Mouse (Mus musculus) lung, postnatal 10 days (tissue): ENCODE data around the gene 4930518I15Rik.
"Not testable (repeated sequence)": the region's sequence is repeated elsewhere in the genome, so short reads cannot be mapped to it uniquely, and the experiment has no call there.

ENCODE experiments used
- DNase-seq: peaks from one replicate; pipeline ENCODE4 v3.0.0; 2021

The 4930518I15Rik gene

GRCm38 (mm10) chr2:156841841-156842706, 15.7 kb downstream of the 4930518I15Rik start:
- peak; percentile 65 for DNase-seq

DNA sequence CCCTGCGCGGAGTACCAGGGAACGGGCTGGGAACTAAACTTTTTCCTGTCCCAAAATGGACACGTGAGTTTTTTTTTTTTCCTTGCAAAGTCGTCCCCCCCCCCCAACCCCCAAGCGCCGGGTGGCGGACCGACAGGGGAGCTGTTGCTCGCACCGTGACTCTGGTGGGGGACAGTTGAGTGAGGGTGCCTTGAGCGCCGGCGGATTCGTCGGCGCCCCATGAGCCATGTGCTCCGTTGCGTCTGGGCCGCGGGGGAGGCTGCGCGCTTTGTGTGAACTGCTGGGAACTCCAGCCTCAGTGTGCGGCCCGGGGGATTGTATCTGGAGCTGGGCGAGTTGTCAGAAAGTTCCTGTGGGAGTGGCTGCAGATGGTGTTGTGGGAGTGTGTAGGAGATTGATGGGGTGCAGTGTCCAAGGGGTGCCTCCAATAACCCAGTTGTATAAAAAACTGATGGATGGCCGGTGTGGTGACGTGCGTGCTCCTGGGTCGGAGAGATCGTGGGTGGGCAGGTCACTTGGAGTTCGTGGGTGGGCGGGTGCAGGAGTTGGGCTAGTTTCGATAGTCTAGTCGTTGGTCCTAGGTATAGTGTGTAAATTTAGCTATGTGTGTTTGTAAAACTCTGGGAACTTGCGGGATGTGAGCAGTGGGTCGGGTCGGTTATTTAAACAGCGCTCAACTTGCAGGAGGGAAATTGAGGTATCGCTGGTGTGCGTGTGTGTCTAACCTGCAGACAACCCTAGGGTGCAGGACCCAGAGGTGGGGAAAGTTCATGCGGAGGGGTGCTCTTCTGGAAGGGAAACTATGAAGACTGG, 16.5 kb downstream of the 4930518I15Rik start:
- DNase-seq, result peak; percentile 87

GRCm38 (mm10) chr2:156840301-156841027, 17.3 kb downstream of the 4930518I15Rik start:
- DNase-seq, result peak; percentile 57

DNA sequence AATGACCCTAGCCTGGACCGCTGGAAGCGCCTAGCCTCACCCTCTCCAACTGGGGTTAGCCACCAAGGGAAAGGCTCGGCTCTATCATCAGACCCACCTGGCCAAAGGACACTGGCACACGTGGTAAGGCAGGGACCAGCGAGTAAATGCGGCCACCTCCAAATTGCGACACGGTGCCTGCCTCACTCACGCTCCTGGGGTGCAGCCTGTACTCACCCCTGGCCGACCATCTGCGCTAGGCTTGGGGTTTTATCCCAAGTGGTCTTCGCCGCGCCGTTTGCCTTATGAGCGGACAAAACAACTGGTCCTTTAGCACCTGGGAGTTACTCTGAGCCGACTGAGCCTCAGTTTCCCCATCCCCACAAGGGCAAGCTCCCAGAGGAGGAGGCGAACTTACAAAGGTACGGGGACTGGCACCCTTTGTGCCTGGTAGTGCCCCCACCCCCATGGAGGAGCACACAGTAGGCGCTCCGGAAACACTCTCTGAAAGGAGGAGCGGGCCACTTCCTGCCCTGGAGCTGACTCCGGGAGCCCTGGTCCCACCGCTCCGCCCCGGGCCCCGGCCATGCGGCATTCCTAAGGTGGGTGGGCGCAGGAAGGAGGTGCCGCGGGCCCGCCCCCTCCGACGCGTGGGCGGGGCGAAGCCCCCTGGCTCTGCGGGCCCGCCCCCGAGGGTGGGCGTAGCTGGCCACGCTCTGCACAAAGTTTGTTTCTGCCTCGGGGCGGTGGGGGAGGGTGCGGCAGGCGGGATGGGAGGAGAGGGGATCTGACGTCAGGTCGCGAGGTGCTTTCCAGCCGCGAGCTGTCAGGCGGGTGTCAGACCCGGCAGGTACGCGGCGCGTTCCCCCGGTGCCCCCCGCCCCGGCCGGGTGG, 18.2 kb downstream of the 4930518I15Rik start, which contains the start of gene Tgif2:
TSS of gene Tgif2 (plus strand) at position 689 of the 873 bp plus-strand sequence.
- DNase-seq, result peak; percentile 92

GRCm38 (mm10) chr2:156838839-156839238, 18.9 kb downstream of the 4930518I15Rik start:
- DNase-seq, result no peak

GRCm38 (mm10) chr2:156834336-156834735, 23.4 kb downstream of the 4930518I15Rik start:
- DNase-seq, result no peak

DNA sequence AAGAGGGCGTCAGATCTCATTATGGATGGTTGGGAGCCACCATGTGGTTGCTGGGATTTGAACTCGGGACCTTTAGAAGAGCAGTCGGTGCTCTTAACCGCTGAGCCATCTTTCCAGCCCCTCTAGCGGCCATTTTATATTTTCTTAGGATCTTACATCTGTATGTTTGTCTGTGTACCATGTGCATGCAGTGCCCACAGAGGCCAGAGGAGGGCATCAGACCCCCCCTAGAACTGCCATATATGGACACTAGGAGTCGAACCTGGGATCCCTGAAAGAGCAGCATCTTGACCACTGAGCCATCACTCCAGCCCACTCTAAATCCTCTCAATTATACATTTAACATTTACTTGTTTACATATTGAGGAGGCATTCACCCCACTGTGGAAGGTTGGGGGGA, 32.6 kb downstream of the 4930518I15Rik start:
- not testable (repeated sequence) for DNase-seq

- DNase-seq, result no peak
Measured at GRCm38 (mm10) chr2:156816116-156816515, 41.6 kb downstream of the 4930518I15Rik start.

GRCm38 (mm10) chr2:156815412-156815811, 42.3 kb downstream of the 4930518I15Rik start:
- DNase-seq, result no peak

GRCm38 (mm10) chr2:156814893-156815292, 42.9 kb downstream of the 4930518I15Rik start:
- DNase-seq, result no peak

DNA sequence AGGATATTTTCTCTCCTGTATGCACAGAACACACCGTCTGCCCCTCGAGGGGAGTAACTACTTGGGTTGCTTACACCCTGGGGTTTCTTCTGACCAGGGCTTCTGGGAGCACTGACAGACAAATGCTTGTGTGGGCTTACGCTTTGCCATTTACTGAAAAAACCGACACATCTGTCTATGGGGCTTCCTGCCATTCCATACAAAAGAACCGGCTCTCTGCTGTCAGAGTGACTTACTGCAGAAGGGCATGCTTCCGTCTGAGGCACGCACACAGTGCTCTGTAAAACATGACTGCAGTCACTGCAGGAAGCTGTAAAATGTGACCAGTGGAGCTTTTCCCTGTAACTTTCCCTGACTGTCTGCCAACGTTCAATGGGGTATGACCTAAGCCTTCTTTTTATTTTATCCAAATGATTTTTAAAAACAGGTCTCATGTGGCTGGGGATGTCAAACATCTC, 43.4 kb downstream of the 4930518I15Rik start:
- DNase-seq, result peak; percentile 44

DNA sequence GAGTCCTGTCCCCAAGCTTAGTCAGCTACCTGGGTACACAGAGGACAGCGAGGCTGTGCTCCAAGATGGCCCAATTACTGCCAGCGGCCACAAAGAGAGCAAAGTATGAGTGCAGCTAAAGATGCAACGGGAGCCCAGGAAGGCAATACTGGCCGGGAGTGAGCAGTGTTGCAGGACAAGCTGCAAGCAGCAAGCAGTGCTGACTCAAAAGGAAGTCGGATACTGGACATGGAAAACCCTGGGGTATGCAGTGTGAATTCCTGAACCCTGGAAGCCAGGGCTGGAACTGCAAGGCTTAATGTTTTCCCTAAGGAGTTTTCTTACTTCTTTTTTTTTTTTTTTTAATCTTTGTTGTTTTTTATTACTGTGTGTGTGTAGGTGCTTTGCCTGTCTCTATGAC, 46.2 kb downstream of the 4930518I15Rik start:
- no peak for DNase-seq

GRCm38 (mm10) chr2:156810716-156811115, 47.0 kb downstream of the 4930518I15Rik start:
- peak; percentile 43 for DNase-seq

GRCm38 (mm10) chr2:156809579-156809978, 48.2 kb downstream of the 4930518I15Rik start:
- peak; percentile 85 for DNase-seq

- DNase-seq, result no peak
Measured at GRCm38 (mm10) chr2:156806886-156807285, 50.9 kb downstream of the 4930518I15Rik start.
